Mouse (Mus musculus) E14TG2a.4 (cell line): Measurements from ENCODE around the gene Notum.

Experiments
- CTCF ChIP-seq: conservative IDR thresholded peaks from 2 replicates; pipeline ENCODE4 v1.5.1; 2014; ENCODE audit warnings: low read length
- NANOG ChIP-seq: IDR thresholded peaks from 2 replicates; pipeline ENCODE4 v1.6.1; 2014; ENCODE audit warnings: borderline replicate concordance, low read length, mixed read lengths

GRCm38 (mm10) chr11:120648001-120648476 is 12.9 kb downstream of the Notum start, which contains the start of gene Myadml2:
- TF ChIP-seq CTCF (no peak), NANOG (no peak)
